Mouse (Mus musculus) megakaryocyte, embryonic 14.5 days (primary cell): Measurements from ENCODE around the gene Slc22a18.

Experiments used
- FLI1 ChIP-seq: IDR thresholded peaks from 2 replicates; pipeline ENCODE4 v1.6.1; 2012; ENCODE audit warnings: low read length, inconsistent platforms, mixed read lengths
- GATA1 ChIP-seq: IDR thresholded peaks from 3 replicates; pipeline ENCODE4 v1.6.1; 2012; ENCODE audit warnings: mixed read lengths, low read length, inconsistent platforms, borderline replicate concordance

- no peak for TF ChIP-seq FLI1
- no peak for TF ChIP-seq GATA1
Measured at GRCm38 (mm10) chr7:143502418-143503200, 29.1 kb downstream of the Slc22a18 start, which contains the start of gene Phlda2.
